Mouse (Mus musculus) bone marrow macrophage, adult 2 months (primary cell): ENCODE measurements around the gene Acer2.
A peak's percentile ranks its signal among the peaks of the same experiment; 100 is the strongest.

Source experiments
- CTCF ChIP-seq: IDR thresholded peaks from 2 replicates; pipeline ENCODE4 v1.5.1; 2012; ENCODE audit warnings: low read depth, mild to moderate bottlenecking, low read length, moderate library complexity
- POLR2A ChIP-seq: IDR thresholded peaks from 2 replicates; pipeline ENCODE4 v1.6.1; 2012; ENCODE audit warnings: mild to moderate bottlenecking, low read depth, low read length, borderline replicate concordance

- TF ChIP-seq CTCF (peak; percentile 68), POLR2A (no peak)
Observed at GRCm38 (mm10) chr4:86957576-86958411, 83.6 kb downstream of the Acer2 start.
